Mouse (Mus musculus): ENCODE data around the gene Glt1d1. TPM values are rescaled to one million over a fixed set of nuclear protein-coding genes. Genes with fewer than 3 reads are reported as not detected.
A peak's percentile ranks its signal among the peaks of the same experiment; 100 is the strongest.

The Glt1d1 gene
- 1.2 and 1.9 TPM in 2 replicates for polyA plus RNA-seq (2016; fragmentation: Nextera tagmentation; extraction: Ambion mirVana)

DNA sequence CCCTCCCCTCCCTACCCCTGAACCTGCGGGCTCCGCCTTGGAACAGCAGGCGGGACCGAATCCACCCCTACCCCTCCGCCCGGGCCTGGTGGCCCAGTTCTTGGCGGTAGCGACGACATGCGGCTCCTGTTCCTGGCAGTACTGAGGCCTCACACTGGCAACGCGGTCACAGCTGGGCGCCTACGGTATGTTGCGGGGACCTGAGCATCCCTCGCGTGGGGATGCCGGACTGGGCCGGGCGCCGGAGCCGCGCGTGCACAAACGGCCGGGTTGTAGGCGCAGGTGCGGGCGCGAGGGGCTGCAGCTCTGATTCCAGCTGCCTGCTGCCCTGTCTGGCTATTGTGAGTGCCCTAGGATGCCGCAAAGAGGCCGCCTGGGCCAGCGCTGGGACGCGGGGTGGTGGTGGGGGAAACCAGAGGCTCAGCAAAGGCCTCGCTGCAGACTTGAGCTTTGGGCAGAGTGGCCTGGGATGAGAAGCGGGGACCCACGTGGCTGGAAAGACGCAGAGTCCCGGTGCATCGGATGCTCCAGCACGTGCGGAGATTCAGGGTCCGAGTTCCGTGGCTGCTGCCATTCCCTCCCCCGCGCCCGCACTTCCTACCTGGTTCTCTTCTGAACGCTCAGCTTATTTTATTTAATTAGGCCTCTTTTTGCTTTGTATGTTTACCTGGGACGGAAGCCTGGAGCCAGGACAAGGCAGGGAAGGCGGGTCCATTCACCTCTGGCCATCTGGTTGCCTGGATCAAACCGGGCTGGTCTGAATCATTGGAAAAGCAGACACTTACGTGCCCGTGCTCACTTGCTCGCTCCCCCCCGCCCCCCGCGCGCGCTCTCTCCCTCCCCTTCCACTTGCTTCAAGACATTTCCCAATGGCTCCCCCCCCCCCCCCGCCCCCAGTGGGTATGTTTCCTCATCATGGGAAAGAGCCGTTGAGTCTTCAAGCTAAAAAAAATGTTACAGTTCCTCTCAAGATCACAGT lies at the start of gene Glt1d1, which contains the start of gene Slc15a4:
Gene Glt1d1, plus strand, starts transcription at position 96 of the 979 bp plus-strand sequence.
Gene Slc15a4, minus strand, starts transcription at position 731 of the 979 bp plus-strand sequence.
- H3K27ac ChIP-seq, result peak within 1 kb of the TSS; percentile 90
- WGBS, result under 1% methylated on average over 62 of the region's 62 CpGs

DNA sequence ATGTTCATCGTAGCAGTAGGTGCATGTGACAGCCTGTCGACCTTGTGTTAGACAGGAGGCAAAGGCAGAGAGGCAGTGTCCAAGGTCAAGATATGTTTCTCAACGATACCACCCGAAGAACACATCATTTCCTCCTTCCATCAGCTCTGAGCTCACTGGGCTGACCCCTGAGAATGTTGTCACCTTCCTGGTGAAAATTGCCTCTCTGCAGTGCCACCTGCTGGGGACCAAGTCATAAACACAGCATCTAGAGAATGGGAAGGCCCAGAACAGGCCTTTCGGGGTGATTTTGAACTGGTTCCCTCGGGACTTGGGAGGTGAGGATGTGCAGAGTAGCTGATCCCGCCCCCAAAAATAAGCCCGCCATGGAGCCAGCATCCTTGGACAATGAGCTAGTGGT lies 48.4 kb upstream of the Glt1d1 start:
- DNase-seq (ENCODE audit: extremely low spot score, low spot score), result no peak
- no peak overlapping the region for H3K27ac ChIP-seq
- H3K36me3 ChIP-seq (replicated peaks), result 0 out of 2 replicates have a peak, but pooled peaks cover 2% of the 10 kb centered on the region
- H3K9me3 ChIP-seq, result 0 out of 2 replicates have a peak, but pooled peaks cover 3% of the 10 kb centered on the region
- H3K27me3 ChIP-seq (ENCODE audit: poor library complexity, severe bottlenecking), result no peaks in the 10 kb centered on the region
- no peak overlapping the region for H3K4me3 ChIP-seq
- no peaks in the 10 kb centered on the region for H3K4me1 ChIP-seq
- WGBS, result 91% methylated on average over 8 of the region's 8 CpGs

More for the DNA sequence above, at the start of gene Glt1d1, which contains the start of gene Slc15a4:
- DNase-seq (ENCODE audit: extremely low spot score, low spot score), result peak; percentile 66
- H3K9me3 ChIP-seq, result no peaks in the 10 kb centered on the region
- no peaks in the 10 kb centered on the region; the same call in 1 of the 2 replicates for H3K36me3 ChIP-seq (replicated peaks)
- peaks cover 23% of the 10 kb centered on the region for H3K4me1 ChIP-seq
- peaks cover 28% of the 10 kb centered on the region for H3K27me3 ChIP-seq (ENCODE audit: poor library complexity, severe bottlenecking)
- H3K4me3 ChIP-seq, result peak within 1 kb of the TSS; percentile 78

DNA sequence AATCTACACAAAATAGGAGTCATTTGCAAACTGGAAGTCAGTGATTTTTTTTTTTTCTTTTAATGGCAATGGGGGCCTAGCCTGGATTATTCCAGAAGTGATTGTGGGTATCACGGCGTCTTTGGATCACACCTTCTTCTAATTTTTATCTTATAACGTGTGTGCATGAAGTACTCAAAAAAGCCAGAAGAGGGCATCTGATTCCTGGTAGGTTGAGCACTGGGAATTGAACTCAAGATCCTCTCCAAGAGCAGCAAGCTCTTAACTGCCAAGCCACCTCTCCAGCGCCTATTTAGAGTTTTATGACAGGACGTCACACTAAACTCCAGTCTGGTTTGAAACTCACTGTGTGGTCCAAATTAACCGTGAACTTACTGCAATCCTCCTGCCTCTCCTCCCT lies 44.2 kb upstream of the Glt1d1 start:
- no peak for DNase-seq (ENCODE audit: extremely low spot score, low spot score)
- Histone ChIP-seq H3K27ac (no peak overlapping the region), H3K9me3 (0 out of 2 replicates have a peak, but pooled peaks cover 3% of the 10 kb centered on the region), H3K36me3 (replicated peaks) (peaks cover 30% of the 10 kb centered on the region), H3K27me3 (ENCODE audit: poor library complexity, severe bottlenecking) (no peaks in the 10 kb centered on the region), H3K4me3 (no peak overlapping the region), H3K4me1 (no peaks in the 10 kb centered on the region)
- 76% methylated on average over 6 of the region's 6 CpGs for WGBS

DNA sequence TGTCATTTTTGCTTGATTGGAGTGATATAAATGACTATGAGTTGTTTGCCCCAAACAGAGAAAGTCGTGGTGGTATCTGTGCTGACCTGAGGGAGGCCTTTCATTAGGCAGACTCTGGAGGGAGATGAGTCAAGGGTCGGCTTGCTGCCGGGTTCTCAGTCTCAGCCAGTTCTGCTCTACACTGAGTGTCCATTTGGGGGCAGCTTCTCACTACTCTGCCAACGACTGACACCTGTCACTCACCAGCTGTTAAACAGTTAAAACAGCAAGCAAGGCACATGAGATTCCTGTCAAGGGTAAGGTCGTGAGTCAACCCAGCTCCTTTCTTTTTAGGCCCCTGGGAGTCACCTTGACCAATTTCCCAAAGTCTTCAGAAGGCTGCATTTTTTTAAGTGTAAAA lies 39.7 kb upstream of the Glt1d1 start:
- Histone ChIP-seq H3K27me3 (ENCODE audit: poor library complexity, severe bottlenecking) (no peaks in the 10 kb centered on the region), H3K9me3 (no peaks in the 10 kb centered on the region), H3K27ac (no peak overlapping the region), H3K36me3 (replicated peaks) (peaks cover 74% of the 10 kb centered on the region), H3K4me1 (no peaks in the 10 kb centered on the region), H3K4me3 (no peak overlapping the region)
- WGBS, result 79% methylated on average over 5 of the region's 5 CpGs
- no peak for DNase-seq (ENCODE audit: extremely low spot score, low spot score)

DNA sequence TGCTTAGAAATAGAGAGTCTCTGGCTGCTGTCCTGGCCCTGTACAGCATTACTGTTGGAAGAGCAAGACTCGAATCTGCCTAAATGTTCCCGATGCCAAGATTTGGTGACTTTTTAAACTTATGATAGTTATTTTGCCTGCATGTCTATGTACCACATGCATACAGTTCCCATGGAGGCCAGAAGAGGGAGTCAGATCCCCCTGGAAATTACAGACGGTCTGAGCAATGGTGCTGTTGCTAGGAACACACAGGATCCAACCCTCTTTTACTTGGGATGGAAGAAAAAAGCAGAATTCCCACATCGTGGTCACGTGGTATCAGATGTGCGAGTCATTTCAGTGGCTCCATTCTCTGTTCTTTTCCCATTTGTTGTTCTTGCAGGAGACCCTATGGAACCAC lies 39.2 kb upstream of the Glt1d1 start:
- H3K4me3 ChIP-seq, result no peak overlapping the region
- peaks cover 78% of the 10 kb centered on the region for H3K36me3 ChIP-seq (replicated peaks)
- DNase-seq (ENCODE audit: extremely low spot score, low spot score), result no peak
- no peaks in the 10 kb centered on the region for H3K9me3 ChIP-seq
- H3K27me3 ChIP-seq (ENCODE audit: poor library complexity, severe bottlenecking), result no peaks in the 10 kb centered on the region
- no peak overlapping the region for H3K27ac ChIP-seq
- 80% methylated on average over 6 of the region's 6 CpGs for WGBS
- no peaks in the 10 kb centered on the region for H3K4me1 ChIP-seq

DNA sequence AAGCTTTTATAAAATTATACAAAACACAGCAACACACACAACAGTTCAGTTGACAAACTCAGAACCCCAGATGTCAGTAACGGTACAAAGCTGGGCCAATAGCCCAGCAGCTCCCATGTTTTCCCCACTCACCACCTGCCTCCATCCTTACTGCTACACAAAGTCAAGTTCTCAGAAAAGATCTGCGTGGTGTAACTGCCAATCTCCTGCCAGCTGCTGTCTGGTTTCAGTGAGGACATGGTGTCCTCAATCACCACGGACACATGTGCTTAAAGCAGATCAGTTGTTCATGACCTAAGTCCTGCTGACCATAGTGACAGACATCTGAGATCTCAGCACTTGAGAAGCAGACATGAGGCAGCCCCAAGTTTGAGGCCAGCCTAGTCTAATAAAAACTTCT lies 36.4 kb upstream of the Glt1d1 start:
- no peak overlapping the region for H3K4me3 ChIP-seq
- peaks cover 94% of the 10 kb centered on the region for H3K36me3 ChIP-seq (replicated peaks)
- no peaks in the 10 kb centered on the region for H3K4me1 ChIP-seq
- no peaks in the 10 kb centered on the region for H3K27me3 ChIP-seq (ENCODE audit: poor library complexity, severe bottlenecking)
- H3K27ac ChIP-seq, result no peak overlapping the region
- no peaks in the 10 kb centered on the region for H3K9me3 ChIP-seq
- DNase-seq (ENCODE audit: extremely low spot score, low spot score), result no peak
- WGBS, result 98% methylated on average over 3 of the region's 3 CpGs

DNA sequence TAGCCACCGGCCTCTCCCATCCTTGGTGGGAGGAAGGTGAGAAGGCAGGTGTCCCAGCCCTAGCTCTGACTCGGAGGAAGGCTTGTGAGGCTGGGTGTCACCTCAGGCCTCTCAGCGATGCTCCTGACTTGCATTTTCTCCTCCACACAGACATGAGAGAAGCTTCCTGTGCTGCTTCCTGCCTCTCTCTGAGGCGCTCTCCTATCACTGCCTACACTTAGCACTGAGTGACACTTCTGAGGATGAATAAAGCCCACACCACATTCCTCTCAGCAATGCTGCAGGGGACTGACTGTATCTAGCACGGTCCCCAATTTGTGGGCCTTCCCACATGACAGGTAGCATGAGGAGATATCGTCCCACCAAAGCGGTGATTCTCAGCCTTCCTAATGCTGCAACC lies 35.2 kb upstream of the Glt1d1 start:
- H3K9me3 ChIP-seq, result no peaks in the 10 kb centered on the region
- peaks cover 99% of the 10 kb centered on the region for H3K36me3 ChIP-seq (replicated peaks)
- H3K27me3 ChIP-seq (ENCODE audit: poor library complexity, severe bottlenecking), result no peaks in the 10 kb centered on the region
- no peak overlapping the region for H3K27ac ChIP-seq
- no peak for DNase-seq (ENCODE audit: extremely low spot score, low spot score)
- WGBS, result 92% methylated on average over 7 of the region's 7 CpGs
- H3K4me1 ChIP-seq, result no peaks in the 10 kb centered on the region
- no peak overlapping the region for H3K4me3 ChIP-seq

DNA sequence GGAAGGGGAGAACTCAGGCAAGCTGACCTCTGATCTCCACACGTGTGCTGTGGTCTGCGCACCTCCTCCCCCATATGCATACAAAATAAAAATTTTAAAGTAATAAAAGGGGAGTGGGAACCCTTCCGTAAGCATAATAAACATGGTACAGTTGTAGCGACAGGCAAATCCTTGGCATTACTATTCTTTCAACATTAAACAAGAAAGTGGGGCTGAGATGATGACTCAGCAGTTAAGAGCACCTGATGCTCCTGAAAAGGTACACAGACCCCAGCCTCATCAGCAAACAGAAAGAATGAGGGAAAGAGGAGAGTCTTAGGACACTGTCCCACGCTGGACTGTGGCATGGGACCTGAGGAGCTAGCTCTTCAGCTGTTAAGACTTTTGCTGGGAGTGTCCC lies 29.1 kb upstream of the Glt1d1 start:
- peaks cover 98% of the 10 kb centered on the region for H3K36me3 ChIP-seq (replicated peaks)
- 94% methylated on average over 5 of the region's 5 CpGs for WGBS

DNA sequence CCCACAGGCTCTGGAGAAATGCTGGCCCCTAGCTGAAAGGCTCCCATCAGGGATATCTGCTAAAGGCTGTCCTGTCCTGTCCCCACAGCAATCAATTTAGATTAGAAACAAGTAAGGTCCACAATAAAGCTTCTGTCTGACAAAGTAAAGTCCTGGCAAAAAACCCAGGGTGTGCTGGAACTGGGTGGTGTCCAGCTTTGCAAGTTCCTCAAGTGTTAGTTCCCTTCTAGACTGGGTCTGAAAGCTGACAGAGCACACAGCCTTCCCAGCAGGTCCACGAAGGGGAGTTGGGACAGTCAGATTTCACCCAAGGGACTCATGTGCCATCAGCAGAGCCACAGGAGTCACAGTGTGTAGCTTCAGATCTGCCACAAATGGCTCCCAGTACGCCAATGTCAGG lies 24.6 kb upstream of the Glt1d1 start:
- H3K4me3 ChIP-seq, result no peak overlapping the region
- H3K9me3 ChIP-seq, result no peaks in the 10 kb centered on the region
- H3K36me3 ChIP-seq (replicated peaks), result peaks cover 62% of the 10 kb centered on the region
- 85% methylated on average over 2 of the region's 2 CpGs for WGBS
- H3K27me3 ChIP-seq (ENCODE audit: poor library complexity, severe bottlenecking), result no peaks in the 10 kb centered on the region
- 0 out of 2 replicates have a peak, but pooled peaks cover 9% of the 10 kb centered on the region for H3K4me1 ChIP-seq
- H3K27ac ChIP-seq, result no peak overlapping the region
- DNase-seq (ENCODE audit: extremely low spot score, low spot score), result no peak

More for the DNA sequence above, 29.1 kb upstream of the Glt1d1 start:
- Histone ChIP-seq H3K9me3 (no peaks in the 10 kb centered on the region), H3K4me1 (no peaks in the 10 kb centered on the region), H3K27me3 (ENCODE audit: poor library complexity, severe bottlenecking) (no peaks in the 10 kb centered on the region), H3K27ac (no peak overlapping the region), H3K4me3 (no peak overlapping the region)
- no peak for DNase-seq (ENCODE audit: extremely low spot score, low spot score)

DNA sequence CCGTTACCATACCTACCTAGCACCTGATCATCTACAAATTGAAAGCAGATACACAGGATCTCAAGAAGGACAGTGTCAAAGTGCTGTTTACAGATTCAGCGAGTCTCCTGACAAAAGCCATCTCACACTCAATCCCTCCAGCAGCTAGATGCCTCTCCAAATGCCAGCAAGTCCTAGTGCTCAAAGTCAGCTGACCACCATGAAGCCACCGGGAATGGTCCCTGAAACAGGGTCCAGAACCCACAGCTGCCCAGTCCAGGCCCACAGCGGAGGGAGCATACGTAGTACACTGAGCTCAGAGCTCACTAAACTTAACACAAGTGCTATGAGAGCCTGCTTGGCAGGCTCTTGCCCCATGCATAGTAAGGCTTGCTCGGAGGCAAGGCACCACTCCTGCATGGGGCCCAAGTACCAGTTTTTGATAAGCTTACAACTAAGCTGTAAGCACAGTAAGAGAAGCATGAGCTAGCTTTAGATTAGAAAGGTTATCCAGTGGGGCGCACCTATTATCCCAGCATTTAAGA lies 22.8 kb upstream of the Glt1d1 start:
- Histone ChIP-seq H3K4me1 (0 out of 2 replicates have a peak, but pooled peaks cover 13% of the 10 kb centered on the region), H3K27ac (no peak overlapping the region), H3K27me3 (ENCODE audit: poor library complexity, severe bottlenecking) (no peaks in the 10 kb centered on the region), H3K36me3 (replicated peaks) (peaks cover 51% of the 10 kb centered on the region), H3K9me3 (no peaks in the 10 kb centered on the region), H3K4me3 (no peak overlapping the region)
- WGBS, result 91% methylated on average over 7 of the region's 7 CpGs
- DNase-seq (ENCODE audit: extremely low spot score, low spot score), result no peak

DNA sequence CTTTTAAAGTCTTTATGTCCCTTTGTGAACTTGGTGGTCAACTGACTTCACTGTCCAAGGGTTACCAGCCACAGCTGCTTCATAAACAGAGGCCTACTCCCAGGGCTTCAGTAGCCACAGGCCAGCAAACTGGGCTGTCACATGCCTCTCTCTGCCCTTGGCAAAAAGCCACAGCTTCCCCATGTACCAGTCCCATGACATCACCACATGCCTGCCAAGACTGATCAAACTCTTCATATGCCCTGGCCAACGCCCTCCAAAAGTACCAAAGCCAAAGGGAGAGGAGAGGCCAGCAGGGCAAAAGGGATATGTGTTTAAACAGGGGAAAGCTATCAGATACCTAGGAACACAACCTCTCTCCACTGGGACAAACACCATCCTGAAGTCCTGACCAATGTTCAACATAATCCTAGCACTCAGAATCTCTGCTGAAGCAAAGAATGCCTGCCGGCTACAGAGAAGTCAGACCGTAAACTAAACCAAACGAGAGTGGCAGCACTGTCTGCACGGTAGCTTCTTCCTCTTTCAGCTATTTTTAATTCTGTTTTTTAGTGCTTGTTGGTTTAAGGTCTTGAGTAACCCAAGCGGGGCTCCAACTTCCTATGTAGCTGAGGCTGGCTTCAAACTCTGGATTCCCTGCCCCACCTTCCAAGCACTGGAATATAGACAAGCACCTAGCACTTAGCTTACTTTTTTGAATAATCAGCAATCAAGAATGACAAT lies 21.1 kb upstream of the Glt1d1 start:
- Histone ChIP-seq H3K4me1 (peaks cover 28% of the 10 kb centered on the region), H3K4me3 (no peak overlapping the region), H3K9me3 (no peaks in the 10 kb centered on the region), H3K27ac (no peak overlapping the region), H3K36me3 (replicated peaks) (peaks cover 40% of the 10 kb centered on the region), H3K27me3 (ENCODE audit: poor library complexity, severe bottlenecking) (no peaks in the 10 kb centered on the region)
- 90% methylated on average over 6 of the region's 6 CpGs for WGBS
- DNase-seq (ENCODE audit: extremely low spot score, low spot score), result no peak

DNA sequence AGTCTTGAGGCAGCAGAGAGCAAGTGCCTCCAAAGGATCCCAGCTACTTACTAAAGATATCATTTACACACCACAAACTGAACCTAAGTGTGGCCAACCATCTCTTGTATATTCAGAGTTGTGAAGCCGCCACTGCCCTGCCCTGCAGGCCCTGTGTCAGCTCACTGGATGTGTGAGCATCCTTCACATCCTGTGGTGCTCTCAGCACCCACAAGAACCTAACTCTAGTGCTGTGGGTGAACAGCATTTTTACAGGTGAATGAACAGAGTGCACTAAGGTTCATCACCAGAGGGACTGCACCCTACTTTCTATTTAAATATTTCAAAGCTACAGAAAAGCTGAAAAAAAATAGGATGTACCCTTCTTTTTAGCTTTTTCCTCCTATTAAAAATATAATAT lies 20.2 kb upstream of the Glt1d1 start:
- Histone ChIP-seq H3K4me1 (peaks cover 33% of the 10 kb centered on the region), H3K27me3 (ENCODE audit: poor library complexity, severe bottlenecking) (no peaks in the 10 kb centered on the region), H3K36me3 (replicated peaks) (peaks cover 31% of the 10 kb centered on the region), H3K4me3 (no peak overlapping the region), H3K27ac (no peak overlapping the region), H3K9me3 (no peaks in the 10 kb centered on the region)
- no peak for DNase-seq (ENCODE audit: extremely low spot score, low spot score)
- WGBS, result 83% methylated on average over 1 of the region's 1 CpGs
